Mouse (Mus musculus) C2C12 (cell line): Measurements from ENCODE around the gene Srpr. TPM values are rescaled to one million over a fixed set of nuclear protein-coding genes. Genes with fewer than 3 reads are reported as not detected.

Experiments used
- H3K27me3 ChIP-seq: one replicate; pipeline ENCODE4 v1.6.1; 2011; ENCODE audit not compliant: control insufficient read depth, insufficient read depth, insufficient read length
- H3K36me3 ChIP-seq: one replicate; pipeline ENCODE4 v1.6.1; 2011; ENCODE audit not compliant: control insufficient read depth, insufficient read depth
- H3K4me3 ChIP-seq: one replicate; pipeline ENCODE4 v1.5.1; 2011; ENCODE audit warnings: mild to moderate bottlenecking, control low read depth; ENCODE audit not compliant: poor library complexity, insufficient read depth, severe bottlenecking
- H3K79me2 ChIP-seq: one replicate; pipeline ENCODE4 v1.6.1; 2011; ENCODE audit not compliant: control insufficient read depth, insufficient read depth
- H3K79me3 ChIP-seq: one replicate; pipeline ENCODE4 v1.6.1; 2011; ENCODE audit warnings: low read depth, control low read depth
- H3ac ChIP-seq: one replicate; pipeline ENCODE3; 2011; ENCODE audit warnings: low read depth; ENCODE audit not compliant: control insufficient read depth, insufficient read length
- CEBPB ChIP-seq: IDR thresholded peaks from one replicate; pipeline ENCODE4 v1.6.1; 2011; ENCODE audit warnings: low read depth, mild to moderate bottlenecking, control low read depth, moderate library complexity
- CTCF ChIP-seq: IDR thresholded peaks from one replicate; pipeline ENCODE4 v1.5.1; 2011; ENCODE audit not compliant: control insufficient read depth, insufficient read depth, insufficient read length
- FOSL1 ChIP-seq: IDR thresholded peaks from one replicate; pipeline ENCODE4 v1.8.0; 2011; ENCODE audit warnings: mild to moderate bottlenecking, low read length; ENCODE audit not compliant: poor library complexity, insufficient read depth, severe bottlenecking
- MAX ChIP-seq: IDR thresholded peaks from one replicate; pipeline ENCODE4 v1.6.1; 2011; ENCODE audit warnings: mild to moderate bottlenecking, control low read depth
- MYOD1 ChIP-seq: IDR thresholded peaks from one replicate; pipeline ENCODE4 v1.6.1; 2011; ENCODE audit warnings: low read depth; ENCODE audit not compliant: control insufficient read depth, insufficient read length
- MYOG ChIP-seq: IDR thresholded peaks from one replicate; pipeline ENCODE4 v1.6.1; 2011; ENCODE audit not compliant: control insufficient read depth, insufficient read length; ENCODE audit errors: extremely low read depth
- USF1 ChIP-seq: IDR thresholded peaks from one replicate; pipeline ENCODE4 v1.6.1; 2011; ENCODE audit warnings: low read depth, mild to moderate bottlenecking, control low read depth, moderate library complexity
- polyA plus RNA-seq: library from polyadenylated mRNA; unstranded; fragments of >200 nt; fragmentation: generic; extraction: Trizol; gene quantifications from one replicate; pipeline ENCODE4 v1.2.1, GENCODE M21; 2012; ENCODE audit warnings: missing spikeins

Srpr gene
- polyA plus RNA-seq, 1 experiment, result 86.3 TPM

GRCm38 (mm10) chr9:35170071-35170470 is 29.9 kb upstream of the Srpr start:
- no peak for TF ChIP-seq CEBPB
- no peak for TF ChIP-seq FOSL1
- TF ChIP-seq MAX, result no peak
- TF ChIP-seq MYOG, result no peak
- TF ChIP-seq MYOD1, result no peak
- TF ChIP-seq CTCF, result no peak
- H3ac ChIP-seq, result no peak overlapping the region

GRCm38 (mm10) chr9:35173331-35173730 is 26.6 kb upstream of the Srpr start:
- Histone ChIP-seq H3K4me3 (no peak overlapping the region), H3ac (no peak overlapping the region), H3K79me2 (peaks cover 25% of the 10 kb centered on the region), H3K36me3 (no peaks in the 10 kb centered on the region), H3K79me3 (peaks cover 8% of the 10 kb centered on the region), H3K27me3 (no peaks in the 10 kb centered on the region)
- TF ChIP-seq USF1, result no peak
- TF ChIP-seq MYOG, result no peak
- no peak for TF ChIP-seq CEBPB
- no peak for TF ChIP-seq MAX
- no peak for TF ChIP-seq MYOD1
- no peak for TF ChIP-seq CTCF
- TF ChIP-seq FOSL1, result no peak

More at GRCm38 (mm10) chr9:35170071-35170470, 29.9 kb upstream of the Srpr start:
- Histone ChIP-seq H3K79me2 (peaks cover 28% of the 10 kb centered on the region), H3K27me3 (no peaks in the 10 kb centered on the region), H3K36me3 (no peaks in the 10 kb centered on the region), H3K4me3 (no peak overlapping the region), H3K79me3 (peaks cover 5% of the 10 kb centered on the region)

GRCm38 (mm10) chr9:35175251-35176123 is 24.5 kb upstream of the Srpr start, which contains the start of gene Dcps:
Gene Dcps (minus strand): TSS chr9:35176061.
- TF ChIP-seq USF1 (peak; percentile 16), MYOG (no peak)
- H3K79me2 ChIP-seq, result peaks cover 25% of the 10 kb centered on the region
- H3K4me3 ChIP-seq, result peak within 1 kb of the TSS; percentile 53
- H3K79me3 ChIP-seq, result peaks cover 8% of the 10 kb centered on the region
- H3K36me3 ChIP-seq, result no peaks in the 10 kb centered on the region
- peak within 1 kb of the TSS; percentile 78 for H3ac ChIP-seq
- H3K27me3 ChIP-seq, result no peaks in the 10 kb centered on the region

GRCm38 (mm10) chr9:35176124-35176659 is 23.8 kb upstream of the Srpr start:
- H3K79me3 ChIP-seq, result peaks cover 8% of the 10 kb centered on the region
- H3K4me3 ChIP-seq, result peak overlapping the region; percentile 53
- H3K36me3 ChIP-seq, result no peaks in the 10 kb centered on the region
- H3K79me2 ChIP-seq, result peaks cover 25% of the 10 kb centered on the region
- H3K27me3 ChIP-seq, result no peaks in the 10 kb centered on the region
- H3ac ChIP-seq, result no peak overlapping the region
- no peak for TF ChIP-seq CTCF
- TF ChIP-seq MYOD1, result peak; percentile 14

GRCm38 (mm10) chr9:35182832-35183231 is 17.1 kb upstream of the Srpr start:
- no peak for TF ChIP-seq MAX
- Histone ChIP-seq H3K4me3 (no peak overlapping the region), H3K36me3 (peaks cover 8% of the 10 kb centered on the region), H3K79me2 (no peaks in the 10 kb centered on the region), H3K27me3 (no peaks in the 10 kb centered on the region), H3ac (no peak overlapping the region), H3K79me3 (no peaks in the 10 kb centered on the region)

- H3K36me3 ChIP-seq, result peaks cover 8% of the 10 kb centered on the region
- TF ChIP-seq FOSL1 (no peak), MAX (no peak), USF1 (no peak), CTCF (no peak), MYOG (no peak), MYOD1 (no peak), CEBPB (no peak)
- no peak overlapping the region for H3K4me3 ChIP-seq
These were observed 16.6 kb upstream of the Srpr start for GRCm38 (mm10) chr9:35183359-35183758.

More at GRCm38 (mm10) chr9:35183359-35183758, 16.6 kb upstream of the Srpr start:
- Histone ChIP-seq H3ac (no peak overlapping the region), H3K27me3 (no peaks in the 10 kb centered on the region), H3K79me2 (no peaks in the 10 kb centered on the region), H3K79me3 (no peaks in the 10 kb centered on the region)
